Mouse (Mus musculus): ENCODE measurements around the gene Fam69a.
"Not testable (repeated sequence)": the region's sequence is repeated elsewhere in the genome, so short reads cannot be mapped to it uniquely, and the experiment has no call there.

Fam69a gene

GRCm38 (mm10) chr5:107943526-107943925, 43.4 kb downstream of the Fam69a start:
- no peak for DNase-seq

- DNase-seq, result no peak
These were observed 43.9 kb downstream of the Fam69a start for GRCm38 (mm10) chr5:107942941-107943340.

- peak; percentile 54 to 56 for DNase-seq
These were observed 45.7 kb downstream of the Fam69a start for GRCm38 (mm10) chr5:107941222-107941621.

- DNase-seq, result no peak
These were observed 47.2 kb downstream of the Fam69a start for GRCm38 (mm10) chr5:107939701-107940100.

GRCm38 (mm10) chr5:107938886-107939285, 48.0 kb downstream of the Fam69a start:
- no peak for DNase-seq

GRCm38 (mm10) chr5:107938483-107938882, 48.4 kb downstream of the Fam69a start:
- DNase-seq, result not testable (repeated sequence)

- no peak for DNase-seq
These were observed 50.1 kb downstream of the Fam69a start for GRCm38 (mm10) chr5:107936625-107937389.

- DNase-seq, result no peak
These were observed 51.9 kb downstream of the Fam69a start for GRCm38 (mm10) chr5:107934770-107935543.

GRCm38 (mm10) chr5:107933202-107933974, 53.5 kb downstream of the Fam69a start:
- DNase-seq, result no peak

- DNase-seq, result peak; percentile 55
These were observed 54.3 kb downstream of the Fam69a start for GRCm38 (mm10) chr5:107932556-107932955.

GRCm38 (mm10) chr5:107926550-107927249, 60.2 kb downstream of the Fam69a start:
- peak in 1 of 2 experiments; percentile 39 for DNase-seq

- DNase-seq, result no peak
These were observed 62.3 kb downstream of the Fam69a start for GRCm38 (mm10) chr5:107924564-107924963.

GRCm38 (mm10) chr5:107922836-107923235, 64.0 kb downstream of the Fam69a start:
- no peak for DNase-seq

- DNase-seq, result no peak
These were observed 65.3 kb downstream of the Fam69a start for GRCm38 (mm10) chr5:107921400-107922252.

- no peak for DNase-seq
These were observed 71.6 kb downstream of the Fam69a start for GRCm38 (mm10) chr5:107915280-107915679.

GRCm38 (mm10) chr5:107911012-107911411, 75.9 kb downstream of the Fam69a start:
- DNase-seq, result no peak

- DNase-seq, result no peak
These were observed 76.7 kb downstream of the Fam69a start for GRCm38 (mm10) chr5:107910084-107910616.

GRCm38 (mm10) chr5:107909668-107910067, 77.2 kb downstream of the Fam69a start:
- DNase-seq, result no peak

- no peak for DNase-seq
These were observed 78.3 kb downstream of the Fam69a start for GRCm38 (mm10) chr5:107908514-107909110.

- no peak for DNase-seq
These were observed 82.6 kb downstream of the Fam69a start for GRCm38 (mm10) chr5:107904325-107904724.

Measured in spleen, adult 18-20 months (tissue).